Mouse (Mus musculus): ENCODE measurements around the gene Cib2. TPM values are rescaled to one million over a fixed set of nuclear protein-coding genes. Genes with fewer than 3 reads are reported as not detected.

Cib2 gene
- polyA plus RNA-seq, 1 experiment from 2014 or later = 19.1 TPM

DNA sequence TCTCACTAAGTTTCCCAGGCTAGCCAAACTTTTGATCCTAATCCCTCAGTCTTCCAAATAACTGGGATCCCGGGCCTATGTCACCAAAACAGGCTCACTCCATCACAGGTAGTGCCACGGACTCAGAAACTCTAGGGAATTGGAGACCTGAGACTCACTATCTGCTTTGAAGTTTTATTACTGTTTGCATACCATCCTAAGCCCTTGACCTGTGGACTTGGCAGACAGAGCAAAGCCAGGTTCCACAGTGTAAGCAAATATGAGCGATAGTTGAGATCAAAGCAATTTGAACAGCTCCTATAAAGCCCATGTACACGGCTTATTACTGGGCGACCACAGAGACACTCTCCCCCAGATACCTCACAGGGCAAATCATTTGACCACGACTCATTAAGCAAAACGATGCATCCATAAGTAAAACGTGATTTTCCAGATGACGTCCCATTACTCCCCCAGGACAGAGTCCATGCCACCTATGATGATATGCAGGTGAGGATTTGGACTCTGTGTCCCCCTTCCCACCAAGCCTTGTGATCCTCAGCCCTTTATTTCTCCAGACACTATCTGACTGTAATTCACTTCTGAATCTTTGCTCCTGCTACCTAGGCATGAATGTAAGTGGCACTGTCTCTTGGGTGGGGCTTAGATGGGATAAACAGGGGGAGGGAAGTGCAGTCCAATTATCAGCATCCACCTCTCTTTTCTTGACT lies 11.3 kb upstream of the Cib2 start:
- no peak overlapping the region for H3K4me3 ChIP-seq (replicated peaks)
- H3K4me2 ChIP-seq = no peak overlapping the region
- H3K4me1 ChIP-seq = no peaks in the 10 kb centered on the region
- WGBS = 81% methylated on average over 9 of the region's 9 CpGs
- no peaks in the 10 kb centered on the region for H3K27me3 ChIP-seq
- H3K27ac ChIP-seq = no peak overlapping the region
- no peaks in the 10 kb centered on the region for H3K9me3 ChIP-seq
- H3K36me3 ChIP-seq (replicated peaks) = no peaks in the 10 kb centered on the region
- no peak overlapping the region for H3K9ac ChIP-seq
- no peak for ATAC-seq (ENCODE audit: low FRiP score)

DNA sequence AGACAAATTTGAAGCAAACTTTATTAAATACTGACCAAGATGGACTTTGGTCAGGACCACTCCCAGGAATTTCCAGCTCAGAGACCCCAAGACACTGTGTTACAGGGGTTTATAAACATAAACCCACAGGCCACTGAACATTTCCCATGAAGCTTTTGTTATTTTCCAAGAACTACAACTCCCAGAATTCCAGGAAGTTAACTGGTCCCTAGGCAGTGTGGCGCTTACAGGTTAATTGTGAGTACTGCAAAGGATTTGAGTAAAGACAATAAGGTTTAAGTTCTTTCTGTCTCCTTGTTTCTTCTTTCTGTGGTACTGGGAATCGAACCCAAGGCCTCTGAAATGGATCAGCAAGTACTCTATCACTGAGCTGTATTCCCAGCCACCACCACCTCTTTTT lies 8.7 kb upstream of the Cib2 start:
- WGBS = 50% methylated on average over 2 of the region's 2 CpGs

GRCm38 (mm10) chr9:54566958-54567357 lies 6.9 kb upstream of the Cib2 start:
- Histone ChIP-seq H3K4me1 (no peaks in the 10 kb centered on the region), H3K9ac (no peak overlapping the region), H3K27ac (no peak overlapping the region), H3K27me3 (no peaks in the 10 kb centered on the region), H3K4me2 (no peak overlapping the region), H3K36me3 (replicated peaks) (no peaks in the 10 kb centered on the region), H3K9me3 (no peaks in the 10 kb centered on the region), H3K4me3 (replicated peaks) (no peak overlapping the region)
- 61% methylated on average over 4 of the region's 4 CpGs for WGBS
- ATAC-seq (ENCODE audit: low FRiP score) = no peak

More for the DNA sequence above, 8.7 kb upstream of the Cib2 start:
- no peak overlapping the region for H3K27ac ChIP-seq
- H3K9me3 ChIP-seq = no peaks in the 10 kb centered on the region
- H3K4me3 ChIP-seq (replicated peaks) = no peak overlapping the region
- H3K36me3 ChIP-seq (replicated peaks) = no peaks in the 10 kb centered on the region
- ATAC-seq (ENCODE audit: low FRiP score) = no peak
- no peaks in the 10 kb centered on the region for H3K27me3 ChIP-seq
- H3K4me1 ChIP-seq = no peaks in the 10 kb centered on the region
- no peak overlapping the region for H3K9ac ChIP-seq
- no peak overlapping the region for H3K4me2 ChIP-seq

DNA sequence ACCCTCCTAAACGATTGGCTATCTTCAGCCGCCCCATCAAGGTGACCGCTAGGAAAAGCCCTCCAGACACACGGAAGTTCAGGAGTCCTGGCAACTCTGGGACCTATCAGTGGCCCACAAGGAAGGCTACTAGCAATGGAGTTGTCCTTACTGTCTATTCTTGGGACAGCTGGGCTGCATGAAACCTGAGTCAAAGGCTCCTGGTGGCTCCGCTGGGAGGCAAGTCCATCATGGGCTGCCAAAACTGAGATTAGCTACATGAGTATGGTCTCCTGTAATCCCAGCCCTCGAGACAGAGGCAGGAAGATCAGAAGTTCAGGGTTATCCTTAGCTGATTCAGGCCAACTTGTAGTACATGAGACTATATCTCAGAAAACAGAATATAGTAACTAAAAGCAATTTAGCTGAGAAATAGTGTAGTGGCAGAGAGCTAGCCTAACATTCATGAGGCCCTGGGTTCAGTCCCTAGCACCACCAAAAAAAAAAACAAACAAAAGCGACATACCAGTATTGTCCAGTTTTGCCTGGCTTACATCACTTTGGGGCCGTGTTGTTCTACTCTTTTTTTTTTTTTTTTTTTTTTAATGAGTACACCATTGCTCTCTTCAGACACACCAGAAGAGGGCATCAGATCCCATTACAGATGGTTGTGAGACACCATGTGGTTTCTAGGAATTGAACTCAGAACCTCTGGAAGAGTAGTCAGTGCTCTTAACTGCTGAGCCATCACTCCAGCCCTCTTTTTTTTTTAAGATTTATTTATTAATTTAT lies 998 bp upstream of the Cib2 start:
- no peak overlapping the region for H3K4me3 ChIP-seq (replicated peaks)

GRCm38 (mm10) chr9:54558731-54559130 lies 1.3 kb downstream of the Cib2 start:
- Histone ChIP-seq H3K4me1 (peaks cover 9% of the 10 kb centered on the region; the same call in 1 of the 2 replicates), H3K4me3 (replicated peaks) (no peak overlapping the region), H3K27me3 (peaks cover 11% of the 10 kb centered on the region), H3K27ac (no peak overlapping the region), H3K9ac (no peak overlapping the region), H3K36me3 (replicated peaks) (no peaks in the 10 kb centered on the region), H3K4me2 (no peak overlapping the region), H3K9me3 (no peaks in the 10 kb centered on the region)
- no peak for ATAC-seq (ENCODE audit: low FRiP score)
- WGBS = 75% methylated on average over 8 of the region's 8 CpGs

More for the DNA sequence above, 998 bp upstream of the Cib2 start:
- Histone ChIP-seq H3K36me3 (replicated peaks) (no peaks in the 10 kb centered on the region), H3K4me2 (peak overlapping the region; percentile 79; the same call in 1 of the 2 replicates), H3K4me1 (peaks cover 9% of the 10 kb centered on the region; the same call in 1 of the 2 replicates), H3K9me3 (no peaks in the 10 kb centered on the region), H3K27me3 (peaks cover 11% of the 10 kb centered on the region), H3K27ac (no peak overlapping the region), H3K9ac (no peak overlapping the region)
- 90% methylated on average over 8 of the region's 8 CpGs for WGBS
- no peak for ATAC-seq (ENCODE audit: low FRiP score)

DNA sequence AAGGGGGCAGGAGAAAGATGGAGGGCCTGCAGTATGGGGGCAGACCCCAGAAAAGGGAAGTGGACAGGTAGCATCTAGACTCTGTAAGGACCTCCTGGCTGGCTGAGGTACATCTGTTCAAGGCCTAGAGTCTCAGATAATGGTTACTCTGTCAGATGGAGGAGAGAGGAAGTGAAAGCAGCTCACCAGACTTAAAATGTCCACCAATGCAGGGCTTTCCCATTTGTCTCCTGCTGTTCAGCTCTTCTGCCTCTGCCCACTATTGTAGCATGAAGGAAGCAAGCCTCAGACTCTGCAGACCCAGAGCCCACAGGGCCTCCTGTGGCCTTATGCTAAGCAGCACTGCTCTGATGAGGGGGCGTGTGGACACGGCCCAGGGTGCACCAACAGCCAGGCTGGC lies 5.0 kb downstream of the Cib2 start:
- Histone ChIP-seq H3K27ac (no peak overlapping the region), H3K4me3 (replicated peaks) (no peak overlapping the region), H3K4me1 (peaks cover 6% of the 10 kb centered on the region; the same call in 1 of the 2 replicates), H3K4me2 (no peak overlapping the region), H3K36me3 (replicated peaks) (no peaks in the 10 kb centered on the region), H3K27me3 (peaks cover 11% of the 10 kb centered on the region), H3K9ac (no peak overlapping the region), H3K9me3 (no peaks in the 10 kb centered on the region)
- WGBS = 84% methylated on average over 2 of the region's 2 CpGs
- ATAC-seq (ENCODE audit: low FRiP score) = no peak

GRCm38 (mm10) chr9:54552409-54552808 lies 7.6 kb downstream of the Cib2 start:
- ATAC-seq (ENCODE audit: low FRiP score) = no peak
- H3K36me3 ChIP-seq (replicated peaks) = no peaks in the 10 kb centered on the region
- no peak overlapping the region for H3K4me2 ChIP-seq
- H3K27ac ChIP-seq = no peak overlapping the region
- H3K9me3 ChIP-seq = no peaks in the 10 kb centered on the region
- no peak overlapping the region for H3K9ac ChIP-seq
- no peak overlapping the region for H3K4me3 ChIP-seq (replicated peaks)
- whole genome bisulfite sequencing = 28% methylated on average over 5 of the region's 5 CpGs
- H3K27me3 ChIP-seq = no peaks in the 10 kb centered on the region
- no peaks in the 10 kb centered on the region for H3K4me1 ChIP-seq

DNA sequence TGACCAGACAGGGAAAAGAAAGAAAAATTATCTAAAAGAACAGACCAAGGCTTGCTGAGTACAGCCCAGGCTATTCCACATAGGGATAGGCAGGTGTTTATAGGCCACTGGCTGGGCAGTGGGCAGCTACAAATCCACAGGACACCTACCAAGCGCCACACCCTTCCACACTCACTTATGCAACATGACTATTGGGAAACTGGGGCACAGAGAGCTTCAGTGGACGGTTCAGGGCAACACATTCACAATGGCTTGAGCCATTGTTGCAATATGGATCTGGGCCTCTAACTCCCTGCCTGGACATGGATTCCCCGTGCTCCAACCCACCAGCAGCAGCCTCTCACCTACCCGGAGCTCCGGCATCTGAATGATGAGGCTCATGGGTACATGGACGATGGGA lies 10.6 kb downstream of the Cib2 start:
- H3K4me2 ChIP-seq = no peak overlapping the region
- no peaks in the 10 kb centered on the region for H3K4me1 ChIP-seq
- no peaks in the 10 kb centered on the region for H3K27me3 ChIP-seq
- no peaks in the 10 kb centered on the region for H3K36me3 ChIP-seq (replicated peaks)
- H3K9ac ChIP-seq = no peak overlapping the region
- no peak overlapping the region for H3K4me3 ChIP-seq (replicated peaks)
- WGBS = 88% methylated on average over 6 of the region's 6 CpGs
- no peak for ATAC-seq (ENCODE audit: low FRiP score)
- no peaks in the 10 kb centered on the region for H3K9me3 ChIP-seq
- no peak overlapping the region for H3K27ac ChIP-seq

DNA sequence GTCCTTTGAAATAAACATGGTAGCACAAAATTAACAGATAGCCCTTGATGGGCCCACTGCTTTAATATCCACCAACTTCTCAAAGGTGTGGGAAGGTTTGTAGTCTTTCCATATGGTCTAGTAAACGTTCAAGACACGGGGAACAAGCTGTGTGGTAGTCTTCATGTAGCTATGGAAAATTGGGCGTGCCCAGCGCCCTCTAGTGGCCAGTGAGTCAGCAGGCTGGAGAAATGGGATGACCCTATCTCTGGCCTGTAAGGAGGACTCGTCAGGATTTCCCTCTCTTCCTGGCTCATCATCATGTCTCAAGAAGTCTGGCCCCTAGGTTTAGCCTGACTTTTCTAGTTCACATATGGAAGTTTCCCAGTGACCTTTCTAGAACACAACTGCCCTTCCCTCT lies 12.5 kb downstream of the Cib2 start:
- peak; percentile 9; the same call in 1 of the 2 replicates for ATAC-seq (ENCODE audit: low FRiP score)
- H3K27ac ChIP-seq = no peak overlapping the region
- no peak overlapping the region for H3K4me2 ChIP-seq
- H3K36me3 ChIP-seq (replicated peaks) = no peaks in the 10 kb centered on the region
- WGBS = 19% methylated on average over 5 of the region's 5 CpGs
- H3K9ac ChIP-seq = no peak overlapping the region
- no peaks in the 10 kb centered on the region for H3K9me3 ChIP-seq
- H3K4me1 ChIP-seq = no peaks in the 10 kb centered on the region
- no peaks in the 10 kb centered on the region for H3K27me3 ChIP-seq
- H3K4me3 ChIP-seq (replicated peaks) = no peak overlapping the region

DNA sequence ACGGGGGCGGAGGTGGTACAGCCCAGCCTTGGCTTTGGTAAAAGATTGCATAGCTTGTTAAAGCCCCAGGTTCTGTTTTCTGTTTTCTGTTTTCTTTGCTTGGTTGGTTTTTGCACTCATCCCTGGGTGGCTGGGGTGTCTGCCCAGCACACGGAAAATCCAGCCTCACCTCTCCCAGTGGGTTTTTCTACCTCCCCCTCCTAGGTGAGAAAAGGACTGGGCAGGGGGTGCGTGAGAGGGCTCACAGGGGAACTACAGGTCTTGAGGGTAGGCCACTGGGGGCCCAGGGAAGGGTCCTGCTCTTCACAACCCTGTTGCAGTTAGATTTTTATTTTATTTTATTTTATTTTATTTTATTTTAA lies 15.1 kb downstream of the Cib2 start:
- Histone ChIP-seq H3K36me3 (replicated peaks) (no peaks in the 10 kb centered on the region), H3K27ac (no peak overlapping the region), H3K9me3 (no peaks in the 10 kb centered on the region), H3K27me3 (no peaks in the 10 kb centered on the region), H3K4me3 (replicated peaks) (no peak overlapping the region), H3K4me2 (no peak overlapping the region), H3K4me1 (no peaks in the 10 kb centered on the region), H3K9ac (no peak overlapping the region)
- 93% methylated on average over 4 of the region's 4 CpGs for WGBS
- no peak for ATAC-seq (ENCODE audit: low FRiP score)

DNA sequence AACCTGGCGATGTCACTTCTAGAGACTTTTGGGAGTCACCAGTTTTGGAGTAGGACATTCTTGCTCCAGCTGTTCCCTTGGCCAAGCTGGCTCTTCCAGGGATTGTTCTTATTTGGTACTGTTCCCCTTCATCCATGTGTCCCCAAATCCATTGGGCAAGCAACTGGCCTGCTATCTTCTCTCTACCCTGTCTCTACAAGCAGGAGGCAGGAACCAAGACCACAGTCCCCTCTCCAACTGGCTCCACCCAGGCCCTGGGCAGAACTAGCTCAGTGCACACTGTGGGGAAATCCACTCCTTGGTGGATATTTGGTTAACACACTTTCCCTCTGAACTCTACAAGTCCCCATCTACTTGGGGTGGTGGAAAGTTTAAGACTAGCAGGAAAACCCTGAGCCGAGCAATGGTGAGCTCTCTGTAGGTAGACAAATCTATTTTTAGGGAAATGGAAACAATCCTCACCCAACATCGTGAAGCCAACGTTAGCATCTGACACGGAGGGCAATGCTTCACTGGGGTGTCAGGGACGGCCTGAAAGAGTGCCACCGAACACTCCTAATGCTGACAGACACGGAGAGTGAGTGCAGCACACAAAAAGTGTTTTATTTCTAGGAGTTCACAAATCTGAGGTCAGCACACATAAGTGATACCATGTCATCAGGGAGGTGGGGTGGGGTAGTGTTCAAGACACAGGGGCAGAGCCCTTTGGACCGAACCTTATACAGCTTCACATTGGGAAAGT lies 15.6 kb downstream of the Cib2 start:
- WGBS = 86% methylated on average over 9 of the region's 9 CpGs
- Histone ChIP-seq H3K9ac (no peak overlapping the region), H3K27me3 (no peaks in the 10 kb centered on the region), H3K9me3 (no peaks in the 10 kb centered on the region), H3K27ac (no peak overlapping the region), H3K36me3 (replicated peaks) (no peaks in the 10 kb centered on the region), H3K4me2 (no peak overlapping the region), H3K4me3 (replicated peaks) (no peak overlapping the region), H3K4me1 (no peaks in the 10 kb centered on the region)
- ATAC-seq (ENCODE audit: low FRiP score) = no peak

GRCm38 (mm10) chr9:54540801-54541200 lies 19.2 kb downstream of the Cib2 start:
- Histone ChIP-seq H3K9ac (no peak overlapping the region), H3K27me3 (no peaks in the 10 kb centered on the region), H3K27ac (no peak overlapping the region), H3K4me3 (replicated peaks) (no peak overlapping the region), H3K36me3 (replicated peaks) (no peaks in the 10 kb centered on the region), H3K4me2 (no peak overlapping the region), H3K4me1 (peaks cover 4% of the 10 kb centered on the region; the same call in 1 of the 2 replicates), H3K9me3 (no peaks in the 10 kb centered on the region)
- ATAC-seq (ENCODE audit: low FRiP score) = no peak
- WGBS = 87% methylated on average over 5 of the region's 5 CpGs
